In genomic region chr6:142788042-142788987, GRCm38 (mm10) we compare ENCODE assay signal across 10 mouse cellular contexts. TPM values are rescaled to one million over a fixed set of nuclear protein-coding genes. Genes with fewer than 3 reads are reported as not detected.
DNase-seq lines count a peak whose midpoint lies in the region; ATAC-seq and TF ChIP-seq lines count a peak whose summit lies in the region.
"Had no signal": no experiment of that assay in that cellular context is flagged by ENCODE, and none has a peak within 500 bp of the region (broad histone marks: within the 10 kb centered on the region; RNA-seq: fewer than 3 reads in every experiment).

No protein-coding gene starts in this region.

- no peak overlapping the region for H3K27ac ChIP-seq in embryonic facial prominence, embryonic 11.5 days (replicated peaks; ENCODE audit: low read depth, low read length)
- H3K27ac ChIP-seq in embryonic facial prominence, embryonic 10.5 days (replicated peaks), result no peak overlapping the region
- no peak overlapping the region for H3K27ac ChIP-seq in liver, embryonic 13.5 days
- no peak overlapping the region for H3K27ac ChIP-seq in liver, embryonic 11.5 days (ENCODE audit: low read depth, low read length)
- no peak overlapping the region for H3K27ac ChIP-seq in forebrain, postnatal 0 days (ENCODE audit: low read depth, low read length)

- H3K9ac ChIP-seq in embryonic facial prominence, embryonic 11.5 days (replicated peaks; ENCODE audit: low read length), result no peak overlapping the region; the same call in 1 of the 2 replicates
- H3K9ac ChIP-seq in liver, embryonic 13.5 days, result no peak overlapping the region
- H3K9ac ChIP-seq in liver, embryonic 11.5 days (ENCODE audit: low read depth, low read length), result no peak overlapping the region
- H3K9ac ChIP-seq in forebrain, postnatal 0 days, result no peak overlapping the region

- H3K9me3 ChIP-seq in embryonic facial prominence, embryonic 11.5 days (replicated peaks; ENCODE audit: control insufficient read depth, low read length), result no peaks in the 10 kb centered on the region
- H3K9me3 ChIP-seq in embryonic facial prominence, embryonic 10.5 days, result no peaks in the 10 kb centered on the region
- H3K9me3 ChIP-seq in liver, embryonic 13.5 days (replicated peaks), result no peaks in the 10 kb centered on the region
- H3K9me3 ChIP-seq in liver, embryonic 11.5 days (ENCODE audit: control insufficient read depth, low read length), result no peaks in the 10 kb centered on the region
- H3K9me3 ChIP-seq in forebrain, postnatal 0 days (ENCODE audit: low read length), result no peaks in the 10 kb centered on the region

- H3K4me2 ChIP-seq in embryonic facial prominence, embryonic 11.5 days (ENCODE audit: low read depth, low read length), result no peak overlapping the region
- H3K4me2 ChIP-seq in liver, embryonic 13.5 days, result no peak overlapping the region
- H3K4me2 ChIP-seq in liver, embryonic 11.5 days, result no peak overlapping the region
- H3K4me2 ChIP-seq in forebrain, postnatal 0 days (ENCODE audit: low read depth), result no peak overlapping the region

- no peak for TF ChIP-seq CTCF in forebrain, postnatal 0 days (IDR thresholded peaks at IDR 0.05; ENCODE audit: low read depth)

- peak; percentile 14 for DNase-seq in embryonic facial prominence, embryonic 11.5 days (ENCODE audit: low spot score)
- no peak for DNase-seq in embryonic facial prominence, embryonic 10.5 days (ENCODE audit: low spot score)
- no peak for DNase-seq in liver, embryonic 13.5 days
- no peak for DNase-seq in liver, embryonic 11.5 days (ENCODE audit: low spot score)
- DNase-seq in forebrain, postnatal 0 days, result peak; percentile 81
- peak; percentile 33 for DNase-seq in right cerebral cortex, postnatal 14 days
- DNase-seq in spleen, postnatal 4 days (ENCODE audit: low spot score in 2 of 2), result no peak
- no peak for DNase-seq in gastrocnemius, adult 8-10 months (ENCODE audit: low spot score in 2 of 2)

- no peak overlapping the region for H3K4me3 ChIP-seq in embryonic facial prominence, embryonic 11.5 days (ENCODE audit: low read depth, low read length)
- H3K4me3 ChIP-seq in embryonic facial prominence, embryonic 10.5 days, result no peak overlapping the region
- H3K4me3 ChIP-seq in liver, embryonic 13.5 days (replicated peaks), result no peak overlapping the region
- H3K4me3 ChIP-seq in liver, embryonic 11.5 days (ENCODE audit: low read depth, low read length), result no peak overlapping the region
- H3K4me3 ChIP-seq in forebrain, postnatal 0 days (ENCODE audit: low read depth, low read length), result no peak overlapping the region

- ATAC-seq in embryonic facial prominence, embryonic 11.5 days (replicated peaks; ENCODE audit: insufficient number of reproducible peaks, low FRiP score, low TSS enrichment, low read depth), result no peak
- ATAC-seq in liver, embryonic 13.5 days (ENCODE audit: low read depth), result peak; percentile 34; the same call in 1 of the 2 replicates
- ATAC-seq in liver, embryonic 11.5 days (replicated peaks; ENCODE audit: low FRiP score), result no peak
- peak; percentile 81 for ATAC-seq in forebrain, postnatal 0 days

- H3K36me3 ChIP-seq in embryonic facial prominence, embryonic 11.5 days (replicated peaks; ENCODE audit: control insufficient read depth, insufficient read depth, low read depth, low read length), result no peaks in the 10 kb centered on the region
- no peaks in the 10 kb centered on the region for H3K36me3 ChIP-seq in embryonic facial prominence, embryonic 10.5 days (replicated peaks)
- no peaks in the 10 kb centered on the region for H3K36me3 ChIP-seq in liver, embryonic 13.5 days
- no peaks in the 10 kb centered on the region for H3K36me3 ChIP-seq in liver, embryonic 11.5 days (ENCODE audit: control insufficient read depth, insufficient read depth, low read length)
- H3K36me3 ChIP-seq in forebrain, postnatal 0 days (ENCODE audit: insufficient read depth), result no peaks in the 10 kb centered on the region

- H3K27me3 ChIP-seq in embryonic facial prominence, embryonic 11.5 days (ENCODE audit: control insufficient read depth, insufficient read depth, low read length), result no peaks in the 10 kb centered on the region
- H3K27me3 ChIP-seq in embryonic facial prominence, embryonic 10.5 days (replicated peaks; ENCODE audit: low read depth, poor library complexity, severe bottlenecking), result no peaks in the 10 kb centered on the region
- no peaks in the 10 kb centered on the region for H3K27me3 ChIP-seq in liver, embryonic 13.5 days
- no peaks in the 10 kb centered on the region for H3K27me3 ChIP-seq in liver, embryonic 11.5 days (replicated peaks; ENCODE audit: control insufficient read depth, insufficient read depth, low read length)
- H3K27me3 ChIP-seq in forebrain, postnatal 0 days (ENCODE audit: insufficient read depth, low read length), result no peaks in the 10 kb centered on the region

- H3K4me1 ChIP-seq in embryonic facial prominence, embryonic 11.5 days (ENCODE audit: control insufficient read depth, insufficient read depth, low read length), result no peaks in the 10 kb centered on the region
- H3K4me1 ChIP-seq in embryonic facial prominence, embryonic 10.5 days, result peaks cover 10% of the 10 kb centered on the region
- no peaks in the 10 kb centered on the region for H3K4me1 ChIP-seq in liver, embryonic 13.5 days (replicated peaks)
- 0 out of 2 replicates have a peak, but pooled peaks cover 2% of the 10 kb centered on the region for H3K4me1 ChIP-seq in liver, embryonic 11.5 days (replicated peaks; ENCODE audit: control insufficient read depth, insufficient read depth, low read length)
- H3K4me1 ChIP-seq in forebrain, postnatal 0 days (ENCODE audit: insufficient read depth), result 0 out of 2 replicates have a peak, but pooled peaks cover 3% of the 10 kb centered on the region

- 65% methylated on average over 18 of the region's 18 CpGs for WGBS in embryonic facial prominence, embryonic 11.5 days
- 64% methylated on average over 18 of the region's 18 CpGs for WGBS in embryonic facial prominence, embryonic 10.5 days
- WGBS in liver, embryonic 13.5 days (ENCODE audit: insufficient replicate concordance), result 56% methylated on average over 18 of the region's 18 CpGs
- 56% methylated on average over 18 of the region's 18 CpGs for WGBS in liver, embryonic 11.5 days
- 45% methylated on average over 18 of the region's 18 CpGs for WGBS in forebrain, postnatal 0 days

RNA-seq across cellular contexts. Expression of gene Sult6b2, which starts 16.0 kb away (rescaled TPM):
- polyA plus RNA-seq in embryonic facial prominence, embryonic 11.5 days (2014; fragmentation: Nextera tagmentation; extraction: Ambion mirVana), result not detected in 2 replicates
- not detected in 2 replicates for polyA plus RNA-seq in embryonic facial prominence, embryonic 10.5 days (2016; fragmentation: Nextera tagmentation; extraction: Ambion mirVana)
- not detected in 2 replicates for polyA plus RNA-seq in liver, embryonic 13.5 days (2015; fragmentation: Nextera tagmentation; extraction: Ambion mirVana)
- polyA plus RNA-seq in liver, embryonic 11.5 days (2014; fragmentation: Nextera tagmentation; extraction: Ambion mirVana), result 0.07 TPM in 1 of 2 replicates, not detected in the other
- total RNA-seq in forebrain, postnatal 0 days (2014; rRNA removed), result 0.05 and 0.15 TPM in 2 replicates
- 0.12 and 0.24 TPM in 2 replicates for polyA plus RNA-seq in forebrain, postnatal 0 days (2015; fragmentation: Nextera tagmentation; extraction: Ambion mirVana)
- total RNA-seq in gastrocnemius, adult 8-10 months (2022), result not detected
- total RNA-seq: left cerebral cortex, adult 18-20 months had no signal
- polyA plus RNA-seq: embryonic facial prominence, embryonic 14.5 days had no signal

RNA-seq across cellular contexts. Expression of gene Cmas, which starts 31.8 kb away (rescaled TPM):
- polyA plus RNA-seq in embryonic facial prominence, embryonic 11.5 days (2014; fragmentation: Nextera tagmentation; extraction: Ambion mirVana), result 97.8 and 110 TPM in 2 replicates
- 65.6 and 68.3 TPM in 2 replicates for polyA plus RNA-seq in embryonic facial prominence, embryonic 10.5 days (2016; fragmentation: Nextera tagmentation; extraction: Ambion mirVana)
- polyA plus RNA-seq in liver, embryonic 13.5 days (2015; fragmentation: Nextera tagmentation; extraction: Ambion mirVana), result 154 and 158 TPM in 2 replicates
- 93.0 and 102 TPM in 2 replicates for polyA plus RNA-seq in liver, embryonic 11.5 days (2014; fragmentation: Nextera tagmentation; extraction: Ambion mirVana)
- total RNA-seq in forebrain, postnatal 0 days (2014; rRNA removed), result 132 and 134 TPM in 2 replicates
- polyA plus RNA-seq in forebrain, postnatal 0 days (2015; fragmentation: Nextera tagmentation; extraction: Ambion mirVana), result 147 and 178 TPM in 2 replicates
- total RNA-seq in gastrocnemius, adult 8-10 months (2022), result 10 to 100 TPM; 31.2 to 34.2 (median 32.8) TPM

Comparison
In these comparisons a context has a peak if more than half of its experiments do, and no peak if none do; other contexts are left out.
1. ATAC-seq: peak in liver, embryonic 13.5 days (single experiment) and forebrain, postnatal 0 days (single experiment); none in embryonic facial prominence, embryonic 11.5 days (single experiment) and liver, embryonic 11.5 days (single experiment).
2. DNase-seq: peak in embryonic facial prominence, embryonic 11.5 days (single experiment), forebrain, postnatal 0 days (single experiment) and right cerebral cortex, postnatal 14 days (single experiment); none in embryonic facial prominence, embryonic 10.5 days (single experiment), liver, embryonic 13.5 days (single experiment), liver, embryonic 11.5 days (single experiment), spleen, postnatal 4 days (0 of 2) and gastrocnemius, adult 8-10 months (0 of 2).